Mouse (Mus musculus) cortical plate, adult 2 months (tissue): ENCODE data around the gene Map3k6.

ENCODE experiments used
- CTCF ChIP-seq: fragments of 200-500 bp; IDR thresholded peaks from 2 replicates; pipeline ENCODE4 v1.5.1; 2011; ENCODE audit warnings: mild to moderate bottlenecking, control low read depth, low read length; ENCODE audit not compliant: insufficient read depth; ENCODE audit errors: extremely low read depth
- POLR2A ChIP-seq: fragments of 200-500 bp; IDR thresholded peaks from 2 replicates; pipeline ENCODE4 v1.6.1; 2011; ENCODE audit warnings: mild to moderate bottlenecking, low read length, control low read depth; ENCODE audit not compliant: insufficient read depth; ENCODE audit errors: extremely low read depth

GRCm38 (mm10) chr4:133297360-133297759 is 56.7 kb downstream of the Map3k6 start:
- TF ChIP-seq POLR2A: no peak
- TF ChIP-seq CTCF: no peak
